Mouse (Mus musculus) thymus, adult 2 months (tissue): Measurements from ENCODE around the gene Gm10642.

Experiments used
- CTCF ChIP-seq: fragments of 200-500 bp; IDR thresholded peaks from 2 replicates; pipeline ENCODE4 v1.5.1; 2012; ENCODE audit warnings: mild to moderate bottlenecking, control low read depth, low read length, moderate library complexity, borderline replicate concordance; ENCODE audit not compliant: control insufficient read depth, poor library complexity, insufficient read depth; ENCODE audit errors: extremely low read depth
- POLR2A ChIP-seq: fragments of 200-500 bp; IDR thresholded peaks from 2 replicates; pipeline ENCODE4 v1.6.1; 2012; ENCODE audit warnings: mild to moderate bottlenecking, low read length, control low read depth, moderate library complexity; ENCODE audit not compliant: control insufficient read depth, poor library complexity, insufficient read depth; ENCODE audit errors: extremely low read depth

GRCm38 (mm10) chr9:70650994-70651393 lies 5.1 kb upstream of the Gm10642 start:
- no peak for TF ChIP-seq POLR2A
- TF ChIP-seq CTCF = no peak
